Mouse (Mus musculus): ENCODE measurements around the gene Vps53. TPM values are rescaled to one million over a fixed set of nuclear protein-coding genes. Genes with fewer than 3 reads are reported as not detected.
"Not testable (repeated sequence)": the region's sequence is repeated elsewhere in the genome, so short reads cannot be mapped to it uniquely, and the experiment has no call there.

Gene Vps53
- polyA plus RNA-seq, 2 experiments: 9.4 to 12.7 TPM

- no peaks in the 10 kb centered on the region for H3K36me3 ChIP-seq (replicated peaks; ENCODE audit: control insufficient read depth, insufficient read depth, low read depth)
- no peaks in the 10 kb centered on the region for H3K4me1 ChIP-seq (replicated peaks; ENCODE audit: control insufficient read depth in 2 of 2, insufficient read depth in 2 of 2, low read length in 1 of 2)
- H3K4me3 ChIP-seq (ENCODE audit: insufficient read depth in 1 of 2, low read depth in 2 of 2, low read length in 2 of 2): no peak overlapping the region
- no peak overlapping the region for H3K27ac ChIP-seq
- no peak for DNase-seq (ENCODE audit: low read depth in 3 of 3, low spot score in 3 of 3)
- WGBS (ENCODE audit: insufficient replicate concordance): 43% methylated on average over 9 of the region's 9 CpGs
- no peak for TF ChIP-seq CTCF (IDR thresholded peaks at IDR 0.05; ENCODE audit: low read depth)
- H3K9ac ChIP-seq (replicated peaks): no peak overlapping the region
- ATAC-seq (ENCODE audit: insufficient read depth): no peak
- no peak overlapping the region for H3K4me2 ChIP-seq (ENCODE audit: low read depth)
- no peaks in the 10 kb centered on the region for H3K9me3 ChIP-seq (ENCODE audit: control insufficient read depth, low read length)
- no peaks in the 10 kb centered on the region for H3K27me3 ChIP-seq (ENCODE audit: control insufficient read depth, insufficient read depth, low read length)
Observed at GRCm38 (mm10) chr11:76010838-76011624, 168.4 kb downstream of the Vps53 start.

GRCm38 (mm10) chr11:76009101-76009500, 170.3 kb downstream of the Vps53 start:
- H3K9ac ChIP-seq (replicated peaks): no peak overlapping the region
- H3K9me3 ChIP-seq (ENCODE audit: control insufficient read depth, low read length): no peaks in the 10 kb centered on the region
- DNase-seq (ENCODE audit: low read depth in 3 of 3, low spot score in 3 of 3): no peak
- H3K4me3 ChIP-seq (ENCODE audit: insufficient read depth in 1 of 2, low read depth in 2 of 2, low read length in 2 of 2): no peak overlapping the region
- TF ChIP-seq EP300 (IDR thresholded peaks at IDR 0.05; ENCODE audit: low read depth): no peak
- no peak for TF ChIP-seq CTCF (IDR thresholded peaks at IDR 0.05; ENCODE audit: low read depth)
- no peaks in the 10 kb centered on the region for H3K27me3 ChIP-seq (ENCODE audit: control insufficient read depth, insufficient read depth, low read length)
- no peak overlapping the region for H3K27ac ChIP-seq
- ATAC-seq (ENCODE audit: insufficient read depth): no peak
- H3K4me1 ChIP-seq (replicated peaks; ENCODE audit: control insufficient read depth in 2 of 2, insufficient read depth in 2 of 2, low read length in 1 of 2): no peaks in the 10 kb centered on the region
- H3K4me2 ChIP-seq (ENCODE audit: low read depth): no peak overlapping the region
- 57% methylated on average over 6 of the region's 6 CpGs for WGBS (ENCODE audit: insufficient replicate concordance)
- H3K36me3 ChIP-seq (replicated peaks; ENCODE audit: control insufficient read depth, insufficient read depth, low read depth): no peaks in the 10 kb centered on the region

GRCm38 (mm10) chr11:76008162-76008561, 171.3 kb downstream of the Vps53 start:
- ATAC-seq (ENCODE audit: insufficient read depth): no peak
- no peaks in the 10 kb centered on the region for H3K36me3 ChIP-seq (replicated peaks; ENCODE audit: control insufficient read depth, insufficient read depth, low read depth)
- H3K9ac ChIP-seq (replicated peaks): no peak overlapping the region
- no peak for DNase-seq (ENCODE audit: low read depth in 3 of 3, low spot score in 3 of 3)
- no peak overlapping the region for H3K4me3 ChIP-seq (ENCODE audit: insufficient read depth in 1 of 2, low read depth in 2 of 2, low read length in 2 of 2)
- TF ChIP-seq EP300 (IDR thresholded peaks at IDR 0.05; ENCODE audit: low read depth) (no peak), CTCF (IDR thresholded peaks at IDR 0.05; ENCODE audit: low read depth) (no peak)
- WGBS (ENCODE audit: insufficient replicate concordance): 72% methylated on average over 2 of the region's 2 CpGs
- no peak overlapping the region for H3K27ac ChIP-seq
- no peak overlapping the region for H3K4me2 ChIP-seq (ENCODE audit: low read depth)
- no peaks in the 10 kb centered on the region for H3K27me3 ChIP-seq (ENCODE audit: control insufficient read depth, insufficient read depth, low read length)
- no peaks in the 10 kb centered on the region for H3K9me3 ChIP-seq (ENCODE audit: control insufficient read depth, low read length)
- no peaks in the 10 kb centered on the region for H3K4me1 ChIP-seq (replicated peaks; ENCODE audit: control insufficient read depth in 2 of 2, insufficient read depth in 2 of 2, low read length in 1 of 2)

GRCm38 (mm10) chr11:76004276-76004675, 175.2 kb downstream of the Vps53 start:
- H3K4me3 ChIP-seq (ENCODE audit: insufficient read depth in 1 of 2, low read depth in 2 of 2, low read length in 2 of 2); H3K4me2 ChIP-seq (ENCODE audit: low read depth); H3K27ac ChIP-seq; H3K36me3 ChIP-seq (replicated peaks; ENCODE audit: control insufficient read depth, insufficient read depth, low read depth); H3K4me1 ChIP-seq (replicated peaks; ENCODE audit: control insufficient read depth in 2 of 2, insufficient read depth in 2 of 2, low read length in 1 of 2); ATAC-seq (ENCODE audit: insufficient read depth); H3K9ac ChIP-seq (replicated peaks); H3K27me3 ChIP-seq (ENCODE audit: control insufficient read depth, insufficient read depth, low read length); DNase-seq (ENCODE audit: low read depth in 3 of 3, low spot score in 3 of 3); H3K9me3 ChIP-seq (ENCODE audit: control insufficient read depth, low read length): not testable (repeated sequence)
- 71% methylated on average over 7 of the region's 7 CpGs for WGBS (ENCODE audit: insufficient replicate concordance)

GRCm38 (mm10) chr11:76001237-76001878, 178.1 kb downstream of the Vps53 start:
- no peak for DNase-seq (ENCODE audit: low read depth in 3 of 3, low spot score in 3 of 3)
- Histone ChIP-seq H3K4me3 (ENCODE audit: insufficient read depth in 1 of 2, low read depth in 2 of 2, low read length in 2 of 2) (no peak overlapping the region), H3K9ac (replicated peaks) (no peak overlapping the region), H3K27ac (no peak overlapping the region), H3K4me2 (ENCODE audit: low read depth) (no peak overlapping the region), H3K36me3 (replicated peaks; ENCODE audit: control insufficient read depth, insufficient read depth, low read depth) (no peaks in the 10 kb centered on the region), H3K4me1 (replicated peaks; ENCODE audit: control insufficient read depth in 2 of 2, insufficient read depth in 2 of 2, low read length in 1 of 2) (no peaks in the 10 kb centered on the region), H3K9me3 (ENCODE audit: control insufficient read depth, low read length) (no peaks in the 10 kb centered on the region), H3K27me3 (ENCODE audit: control insufficient read depth, insufficient read depth, low read length) (peaks cover 6% of the 10 kb centered on the region)
- no peak for TF ChIP-seq CTCF (IDR thresholded peaks at IDR 0.05; ENCODE audit: low read depth)
- TF ChIP-seq EP300 (IDR thresholded peaks at IDR 0.05; ENCODE audit: low read depth): no peak
- ATAC-seq (ENCODE audit: insufficient read depth): no peak
- WGBS (ENCODE audit: insufficient replicate concordance): 41% methylated on average over 3 of the region's 3 CpGs

All from liver, embryonic 14.5 days (tissue).